Mouse (Mus musculus) hindlimb bud, embryonic 11.5 days (tissue): ENCODE measurements around the gene Celsr3.
A peak's percentile ranks its signal among the peaks of the same experiment; 100 is the strongest.

Experiments used
- DNase-seq: peaks from one replicate; pipeline ENCODE4 v3.0.0-alpha.2; 2012; ENCODE audit warnings: low read depth, low spot score; ENCODE audit errors: extremely low spot score

Celsr3 gene

GRCm38 (mm10) chr9:108853635-108854240 lies 27.6 kb downstream of the Celsr3 start:
- DNase-seq: peak; percentile 87

DNA sequence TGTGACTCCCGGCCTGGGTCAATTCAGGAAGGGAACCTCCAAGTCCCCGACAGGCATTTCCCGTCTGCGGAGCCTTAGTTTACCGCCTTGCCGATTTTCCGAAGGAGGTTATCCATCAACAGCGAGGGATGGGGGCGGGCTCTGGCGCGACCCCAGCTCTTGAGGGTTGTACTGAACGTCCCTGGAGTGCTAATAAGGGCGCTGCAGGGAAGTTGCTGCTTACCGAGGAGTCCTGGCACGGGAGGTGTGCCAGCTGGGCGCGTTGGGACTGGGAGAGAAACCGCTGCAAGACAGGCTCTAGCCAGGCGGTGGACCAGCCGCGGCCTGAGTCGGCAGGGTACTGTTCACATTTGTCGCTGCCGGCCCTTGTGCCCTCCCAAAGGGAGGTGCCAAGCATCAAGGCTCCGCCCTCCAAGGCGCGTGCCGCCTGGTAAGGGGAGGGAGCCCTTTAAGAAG lies 28.1 kb downstream of the Celsr3 start:
- DNase-seq: no peak

DNA sequence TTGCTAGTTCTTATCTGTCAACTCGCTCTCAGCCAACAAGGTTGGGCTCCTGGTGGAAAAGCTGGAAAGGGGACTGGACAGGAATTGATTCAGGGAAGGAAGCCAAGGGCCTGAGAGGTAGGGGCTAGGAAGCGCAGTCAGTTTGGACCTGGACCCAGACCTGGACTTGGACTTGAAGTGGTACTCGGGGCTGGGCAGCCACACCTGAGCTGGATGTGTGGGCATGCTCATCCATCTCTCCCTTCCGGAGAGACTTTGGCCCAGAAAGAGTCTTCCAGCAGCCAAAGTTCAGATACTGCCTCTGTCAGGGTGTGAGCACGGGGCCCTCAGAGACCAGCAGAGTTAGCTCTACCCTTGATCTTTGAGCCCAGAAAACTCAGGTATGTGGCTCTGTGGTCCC lies 29.2 kb downstream of the Celsr3 start:
- DNase-seq: no peak

- DNase-seq: no peak
Observed at GRCm38 (mm10) chr9:108858792-108859527, 32.8 kb downstream of the Celsr3 start.
